Mouse (Mus musculus) kidney, adult 11 months (tissue): ENCODE data around the gene Dlx1.

Source experiments
- DNase-seq: peaks from one replicate; pipeline ENCODE4 v3.0.0; 2022

Dlx1 gene

GRCm38 (mm10) chr2:71528014-71528713 is at the start of gene Dlx1:
Gene Dlx1 (plus strand): TSS chr2:71528113.
- no peak for DNase-seq

GRCm38 (mm10) chr2:71479917-71480316 is 48.0 kb upstream of the Dlx1 start:
- no peak for DNase-seq

DNA sequence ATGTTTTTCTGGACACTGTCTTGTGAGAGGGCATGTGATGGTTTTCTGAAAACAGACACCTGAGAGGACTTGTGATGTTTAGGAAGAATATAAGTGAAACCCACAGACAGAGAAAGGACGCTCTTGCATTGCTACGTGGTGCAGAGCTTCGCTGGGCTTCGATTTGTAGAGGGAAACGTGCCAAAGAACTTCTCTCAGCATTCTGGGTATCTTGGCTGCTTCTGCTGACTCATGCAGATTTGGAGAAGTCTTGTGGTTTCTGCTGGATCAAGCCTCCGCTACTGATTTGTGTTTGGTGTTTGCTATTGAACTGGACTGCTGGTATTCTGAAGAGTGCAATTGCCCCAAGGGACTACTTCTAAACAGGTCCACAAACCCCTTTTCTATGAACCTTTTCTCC is 46.1 kb upstream of the Dlx1 start:
- no peak for DNase-seq

DNA sequence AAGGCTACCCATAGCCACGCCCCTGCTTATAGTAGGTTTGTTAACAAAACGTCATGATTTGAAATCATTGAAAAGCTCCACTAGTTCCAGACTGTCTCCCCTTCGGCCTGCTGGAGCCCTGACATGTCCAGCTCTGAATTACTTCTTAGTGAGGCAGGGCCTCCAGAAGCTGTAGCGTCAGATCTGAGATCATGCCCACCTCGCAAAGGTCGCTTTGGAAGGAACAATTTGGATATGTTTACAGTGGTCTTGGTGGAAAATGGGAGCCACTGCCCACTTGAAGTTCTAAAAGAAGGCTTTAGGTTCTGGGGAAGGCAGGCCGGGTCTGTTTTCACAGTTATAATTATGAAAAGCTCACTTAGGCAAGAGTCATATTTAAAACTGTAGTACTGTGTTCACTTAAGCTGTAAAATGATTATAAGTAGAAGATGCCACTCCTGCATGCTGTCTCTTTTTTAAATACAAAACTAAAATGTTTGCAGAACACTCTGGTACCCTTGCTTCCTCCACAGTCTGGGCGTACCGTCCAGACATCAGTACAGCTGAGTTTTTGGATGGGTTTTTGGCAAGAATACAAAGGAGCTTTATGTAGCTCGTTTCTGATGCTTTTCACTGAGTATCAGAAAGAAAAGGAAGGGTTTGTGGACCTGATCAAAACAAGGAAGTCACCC is 44.7 kb upstream of the Dlx1 start:
- DNase-seq = no peak

- DNase-seq = no peak
Observed at GRCm38 (mm10) chr2:71483717-71484066, 44.2 kb upstream of the Dlx1 start.

DNA sequence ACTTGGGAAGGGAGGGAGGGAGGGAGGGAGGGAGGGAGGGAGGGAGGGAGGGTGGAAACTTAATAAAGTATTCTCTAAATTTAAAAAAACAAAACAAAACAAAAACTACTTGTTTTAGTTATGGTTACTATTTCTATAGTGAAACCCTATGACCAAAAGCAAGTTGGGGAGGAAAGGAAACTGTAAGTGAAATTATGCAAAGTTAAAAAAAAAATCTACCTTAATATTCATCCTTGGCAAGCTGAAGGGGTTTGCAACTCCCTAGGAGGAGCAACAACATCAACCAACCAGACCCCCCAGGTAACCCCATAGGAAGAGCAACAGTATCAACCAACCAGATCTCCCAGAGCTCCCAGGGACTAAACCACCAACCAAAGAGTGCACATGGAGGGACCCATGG is 36.6 kb upstream of the Dlx1 start:
- DNase-seq = no peak

- DNase-seq = no peak
Observed at GRCm38 (mm10) chr2:71493161-71493683, 34.7 kb upstream of the Dlx1 start.

DNA sequence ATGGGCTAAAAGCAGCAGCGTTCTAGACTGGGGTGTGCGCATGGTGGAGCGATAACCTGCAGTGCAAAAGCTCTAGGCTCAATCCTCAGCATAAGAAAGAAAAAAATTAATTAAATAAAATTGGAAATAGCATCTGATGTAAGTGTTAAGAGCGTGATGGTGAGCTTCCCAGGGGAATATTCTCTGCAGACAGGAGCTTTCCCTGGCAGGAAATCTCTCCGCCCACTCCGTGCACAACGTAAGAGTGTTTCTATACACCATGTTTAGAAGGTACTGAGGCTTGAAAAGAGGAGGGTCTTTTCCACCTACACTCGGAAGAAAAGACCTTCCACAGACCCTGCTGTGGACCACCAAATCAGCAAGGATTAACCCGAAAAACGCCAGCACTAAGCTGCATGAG is 33.4 kb upstream of the Dlx1 start:
- no peak for DNase-seq

DNA sequence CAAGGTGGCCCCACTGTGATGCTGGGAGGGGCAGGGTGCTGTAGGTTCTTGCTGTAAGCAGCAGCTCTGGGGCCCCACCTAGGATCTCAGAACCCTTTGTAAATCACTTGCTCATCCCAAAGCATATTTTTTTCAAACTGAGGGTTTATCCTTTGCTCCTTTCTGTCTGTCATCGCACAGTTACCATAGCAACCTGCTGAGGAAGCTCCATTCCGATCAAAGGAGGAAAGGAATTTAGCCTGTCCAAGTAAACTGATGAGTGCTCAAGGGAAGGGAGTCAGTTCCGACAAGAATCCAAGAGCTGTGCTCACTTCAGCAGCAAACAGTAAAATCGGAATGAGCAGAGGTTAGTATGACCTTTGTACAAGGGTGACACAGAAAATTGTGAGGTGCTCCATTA is 32.9 kb upstream of the Dlx1 start:
- DNase-seq = no peak

GRCm38 (mm10) chr2:71497175-71497574 is 30.7 kb upstream of the Dlx1 start:
- DNase-seq = no peak

DNA sequence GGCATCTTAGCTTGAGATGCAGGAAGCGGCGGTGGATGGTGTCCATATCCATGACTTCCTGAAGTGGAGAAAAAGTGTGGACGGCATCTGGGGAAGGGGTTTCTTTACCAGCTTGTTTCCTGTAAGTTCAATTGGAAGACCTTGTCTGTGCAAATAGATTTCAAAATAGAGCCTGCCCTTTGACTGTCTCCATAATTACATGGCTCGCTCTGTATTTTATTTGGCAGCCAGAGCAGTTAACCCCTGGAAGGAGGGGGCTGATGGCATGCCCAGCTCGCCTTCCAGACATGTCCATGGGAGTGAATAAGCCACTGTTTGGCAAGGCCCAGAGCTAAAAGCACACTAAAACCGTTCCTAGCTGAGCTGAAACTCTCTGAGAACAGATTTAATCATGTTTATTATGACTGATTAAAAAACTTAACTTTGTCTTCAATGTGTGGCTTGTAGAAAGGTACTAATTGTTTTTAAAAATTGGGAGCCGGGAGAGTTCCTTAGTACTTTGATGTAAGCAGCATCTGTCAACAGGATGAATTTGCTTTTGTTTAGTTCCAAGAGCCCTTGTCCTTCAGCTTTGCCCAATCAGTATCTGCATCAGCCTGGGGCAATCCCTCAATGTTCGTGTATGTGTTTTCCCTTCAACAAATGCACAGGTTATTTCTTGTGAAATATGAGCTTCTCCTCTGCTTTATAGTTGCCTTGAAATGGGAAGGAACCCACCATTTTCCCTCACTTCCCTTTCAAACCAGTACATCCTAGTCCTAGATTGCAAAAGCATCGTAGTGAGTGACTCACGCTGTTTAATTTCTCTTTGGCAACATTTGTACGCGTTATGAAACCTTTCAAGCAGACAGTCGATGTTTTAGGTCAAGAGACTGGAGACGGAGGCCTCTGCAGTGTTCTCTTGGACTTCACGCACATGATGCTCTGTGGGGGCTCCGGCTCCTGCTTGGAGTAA is 28.4 kb upstream of the Dlx1 start:
- no peak for DNase-seq

- DNase-seq = no peak
Observed at GRCm38 (mm10) chr2:71504852-71505251, 23.1 kb upstream of the Dlx1 start.

GRCm38 (mm10) chr2:71511209-71511608 is 16.7 kb upstream of the Dlx1 start:
- no peak for DNase-seq

DNA sequence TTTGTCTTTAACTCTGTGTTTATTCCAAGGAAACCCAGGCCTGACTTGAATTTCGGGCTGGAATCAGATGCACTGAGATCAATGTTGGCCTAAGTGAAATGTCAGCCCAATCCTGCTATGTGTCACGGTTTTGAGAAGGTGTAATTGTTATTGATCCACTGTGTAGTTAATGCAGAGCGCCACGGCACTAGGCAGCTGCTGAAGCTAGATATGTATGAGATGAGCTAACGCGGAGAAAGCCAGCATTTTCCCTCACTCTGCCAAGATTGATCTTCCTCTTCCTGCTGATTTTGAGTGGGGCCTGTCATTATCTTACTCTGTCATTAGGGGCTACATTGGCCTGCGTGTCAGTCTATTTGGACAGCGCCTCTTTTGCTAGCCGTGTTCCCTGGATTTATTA is 15.6 kb upstream of the Dlx1 start:
- no peak for DNase-seq

DNA sequence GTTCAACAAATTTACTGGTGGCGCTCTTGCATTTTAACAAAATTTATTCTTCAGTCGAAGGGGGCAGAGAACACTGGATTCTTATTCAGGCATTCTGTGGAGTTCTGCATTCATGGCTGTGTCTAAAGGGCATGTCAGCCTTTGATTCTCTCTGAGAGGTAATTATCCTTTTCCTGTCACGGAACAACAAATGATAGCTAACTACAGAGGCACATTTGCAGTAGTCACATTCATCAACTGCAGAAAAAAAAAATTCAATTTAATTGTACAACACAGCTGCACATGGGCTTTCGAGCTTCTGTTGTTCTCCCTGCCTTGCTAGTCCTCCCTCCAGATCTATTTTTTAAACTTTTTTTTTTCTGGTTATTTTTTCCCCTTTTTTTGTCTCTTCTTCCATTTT is 10.9 kb upstream of the Dlx1 start:
- DNase-seq = no peak

DNA sequence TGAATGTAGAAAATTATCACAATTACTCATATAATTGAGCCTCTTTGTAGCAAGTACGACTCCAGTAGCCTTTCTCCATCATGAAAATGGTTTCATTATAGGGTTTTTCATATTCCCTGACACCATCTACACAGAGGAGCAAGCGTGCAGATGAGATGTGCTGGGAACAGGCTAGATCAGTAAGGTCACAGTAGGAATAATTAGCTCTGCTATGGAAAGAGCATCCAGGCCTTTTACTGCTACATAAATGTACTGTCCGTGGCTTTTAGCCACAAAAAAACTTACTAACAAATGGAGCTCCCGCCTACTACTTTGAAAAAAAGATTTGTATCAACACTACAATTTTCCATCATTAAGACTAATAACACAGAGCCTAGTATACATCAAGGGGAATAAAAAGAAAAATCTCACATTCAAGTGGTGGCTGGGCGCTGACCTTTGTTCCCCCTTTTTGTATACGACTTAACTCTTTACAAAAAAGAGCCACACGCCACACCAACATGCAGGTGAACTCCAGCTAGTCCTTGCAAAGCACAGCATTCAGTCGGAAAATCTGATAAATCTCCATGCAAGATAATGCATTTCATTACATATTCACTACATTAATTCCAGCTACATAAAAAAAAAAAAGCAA is 10.3 kb upstream of the Dlx1 start:
- no peak for DNase-seq

- DNase-seq = no peak
Observed at GRCm38 (mm10) chr2:71522871-71523270, 5.0 kb upstream of the Dlx1 start.

- no peak for DNase-seq
Observed at GRCm38 (mm10) chr2:71523431-71523830, 4.5 kb upstream of the Dlx1 start.

DNA sequence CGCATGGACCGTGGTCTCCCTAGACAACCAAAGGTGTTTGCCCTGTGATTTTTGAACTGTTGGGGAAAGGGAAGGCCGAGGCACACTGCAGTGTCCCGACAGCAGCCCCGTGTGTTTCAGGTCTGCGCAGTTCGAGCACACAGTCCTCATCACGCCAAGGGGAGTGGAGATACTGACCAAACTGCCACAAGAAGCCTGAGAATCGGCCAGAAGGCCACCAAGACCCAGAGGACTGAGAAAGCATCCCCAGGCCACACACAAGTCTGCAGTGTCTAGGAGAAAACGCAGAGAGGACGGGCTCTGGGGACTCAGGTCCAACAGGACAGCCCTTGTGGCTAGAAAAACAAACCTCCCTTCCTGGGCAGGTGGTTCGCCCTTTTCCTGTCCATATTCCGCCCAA is 3.1 kb upstream of the Dlx1 start:
- no peak for DNase-seq

DNA sequence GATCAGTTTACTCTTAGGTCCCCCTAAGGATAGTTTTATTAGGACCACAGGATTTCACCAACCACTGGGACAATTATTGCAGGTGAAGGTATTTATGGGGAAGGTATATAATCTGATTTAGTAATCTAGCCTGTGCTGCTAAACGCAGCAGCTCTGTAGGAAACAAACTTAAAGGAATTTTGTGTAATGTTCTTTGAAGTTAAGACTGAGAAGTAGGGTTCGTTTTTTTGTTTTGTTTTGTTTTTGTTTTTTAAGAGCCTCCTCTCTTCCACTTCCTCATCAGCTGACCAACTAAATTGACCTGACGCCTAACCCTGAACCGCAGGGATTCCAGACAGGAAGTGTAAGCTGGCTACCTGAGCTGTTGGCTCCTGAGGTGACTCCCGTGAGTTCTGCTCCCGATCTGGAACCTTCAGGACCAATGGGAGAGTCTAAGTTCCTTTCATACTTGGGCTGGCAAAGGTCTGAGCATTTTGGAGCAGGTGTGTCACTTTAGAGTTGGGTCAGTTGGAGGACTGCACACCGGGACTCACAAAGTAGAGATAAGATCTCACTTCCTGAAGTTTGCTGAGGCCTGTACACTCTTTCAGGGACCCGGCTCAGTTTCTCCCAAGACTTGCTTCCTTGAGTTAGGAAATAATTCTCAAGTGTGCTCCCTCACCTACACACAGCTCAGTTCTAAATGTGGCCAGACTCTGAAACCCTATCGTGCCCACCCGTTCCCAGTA is 1.2 kb upstream of the Dlx1 start:
- no peak for DNase-seq

DNA sequence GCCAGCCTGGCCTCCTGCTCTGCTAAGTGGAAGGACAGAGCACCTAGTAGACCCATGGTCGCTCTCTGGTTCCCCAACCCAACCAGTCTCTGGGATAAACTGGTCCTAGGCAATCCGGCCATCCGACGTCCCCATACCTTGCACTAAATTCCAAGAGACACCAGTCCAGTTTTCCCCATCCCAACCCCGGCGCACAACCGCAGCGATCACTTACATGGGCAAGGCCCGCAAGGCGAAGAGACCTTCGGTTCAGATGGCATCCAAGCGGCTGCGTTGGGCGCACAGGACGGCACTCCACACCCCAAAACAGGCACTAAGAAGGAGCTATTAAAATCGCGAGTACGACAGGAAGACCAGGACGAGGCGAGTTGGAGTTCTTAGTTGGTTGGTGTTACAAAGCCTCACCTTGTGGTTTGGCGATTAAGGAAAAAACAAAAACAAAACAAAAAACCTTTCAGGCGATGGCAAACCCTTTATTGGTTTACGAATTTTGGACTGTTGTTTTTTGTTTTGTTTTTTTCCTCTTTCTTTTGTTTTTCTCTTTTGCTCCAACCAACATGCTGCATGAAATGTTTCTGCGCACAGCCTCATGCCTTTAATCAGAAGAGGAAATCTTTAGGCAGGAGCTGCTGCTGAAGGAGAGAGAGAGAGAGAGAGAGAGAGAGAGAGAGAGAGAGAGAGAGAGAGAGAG is 445 bp upstream of the Dlx1 start:
- no peak for DNase-seq
